Mouse (Mus musculus) lung, embryonic 15.5 days (tissue): ENCODE measurements around the gene Ccdc83. TPM values are rescaled to one million over a fixed set of nuclear protein-coding genes. Genes with fewer than 3 reads are reported as not detected.

Experiments
- ATAC-seq: fragments of 200-750 bp; cut with Nextera tagmentation; 2 replicates; pipeline ENCODE4 v1.8.0; 2017; ENCODE audit warnings: moderate number of reproducible peaks, borderline replicate concordance; ENCODE audit not compliant: low FRiP score, low TSS enrichment; ENCODE audit errors: extremely low read depth
- H3K27ac ChIP-seq: fragments of 300-500 bp; sonication (generic); 2 replicates; pipeline ENCODE4 v1.5.1; 2015; ENCODE audit warnings: moderate library complexity, mild to moderate bottlenecking, inconsistent platforms
- H3K27me3 ChIP-seq: fragments of 300-500 bp; sonication (generic); 2 replicates; pipeline ENCODE4 v1.6.1; 2015; ENCODE audit warnings: inconsistent platforms
- H3K36me3 ChIP-seq: fragments of 300-500 bp; sonication (generic); 2 replicates; pipeline ENCODE4 v1.6.1; 2015; ENCODE audit warnings: inconsistent platforms
- H3K4me1 ChIP-seq: fragments of 300-500 bp; sonication (generic); 2 replicates; pipeline ENCODE4 v1.6.1; 2015; ENCODE audit warnings: inconsistent platforms
- H3K4me2 ChIP-seq: fragments of 300-500 bp; sonication (generic); 2 replicates; pipeline ENCODE4 v1.6.1; 2015; ENCODE audit warnings: inconsistent platforms, mild to moderate bottlenecking, moderate library complexity
- H3K4me3 ChIP-seq: fragments of 300-500 bp; sonication (generic); 2 replicates; pipeline ENCODE4 v1.5.1; 2015; ENCODE audit warnings: mild to moderate bottlenecking, inconsistent platforms
- H3K9ac ChIP-seq: fragments of 300-500 bp; sonication (generic); 2 replicates; pipeline ENCODE4 v1.6.1; 2015; ENCODE audit warnings: inconsistent platforms
- H3K9me3 ChIP-seq: fragments of 300-500 bp; sonication (generic); 2 replicates; pipeline ENCODE4 v1.6.1; 2016; ENCODE audit warnings: inconsistent platforms
- WGBS: fragments of 180-500 bp; shearing (Covaris S2); methylation state at CpG from one replicate; pipeline ENCODE4 v1.1.7; 2015; 5-methylcytosine and 5-hydroxymethylcytosine counted together
- polyA plus RNA-seq: library from polyadenylated mRNA; unstranded; fragments of >200 nt; fragmentation: Nextera tagmentation; extraction: Ambion mirVana; gene quantifications from 2 replicates; pipeline ENCODE4 v1.2.1, GENCODE M21; 2015

Gene Ccdc83
- polyA plus RNA-seq, 1 experiment from 2014 or later = not detected

DNA sequence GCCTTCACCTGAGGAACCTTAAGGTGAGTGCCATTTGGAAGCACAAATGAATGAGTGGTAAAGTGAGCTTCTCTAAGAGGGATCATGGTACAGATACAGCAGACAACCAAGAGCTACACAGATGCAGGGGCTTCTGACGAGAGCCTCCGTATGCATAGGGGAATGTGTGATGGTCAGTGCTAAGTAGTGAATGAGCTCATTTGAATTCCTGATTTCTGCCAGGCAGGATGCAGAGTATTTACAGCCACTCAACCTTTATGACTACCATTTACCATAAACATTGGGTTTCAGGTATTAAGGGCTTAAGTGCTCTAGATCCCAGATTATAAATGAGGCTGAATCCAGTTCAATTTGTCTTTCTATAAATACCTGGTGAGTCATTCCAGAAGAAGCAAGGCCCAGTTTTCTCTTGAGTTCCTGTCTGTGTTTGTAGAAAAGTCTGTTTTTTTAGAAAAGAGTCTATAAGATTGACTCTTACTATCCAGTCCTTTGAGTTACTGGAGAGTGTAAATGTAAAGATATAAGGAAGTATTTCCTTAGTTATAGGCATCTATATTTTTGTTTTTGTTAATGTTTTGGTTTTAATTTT is 63.6 kb downstream of the Ccdc83 start:
- Histone ChIP-seq H3K9ac (no peak overlapping the region), H3K27ac (no peak overlapping the region), H3K4me3 (no peak overlapping the region), H3K27me3 (no peaks in the 10 kb centered on the region), H3K36me3 (peaks cover 33% of the 10 kb centered on the region), H3K4me2 (no peak overlapping the region), H3K9me3 (no peaks in the 10 kb centered on the region), H3K4me1 (no peaks in the 10 kb centered on the region)
- WGBS = 96% methylated on average over 2 of the region's 2 CpGs
- ATAC-seq = no peak

DNA sequence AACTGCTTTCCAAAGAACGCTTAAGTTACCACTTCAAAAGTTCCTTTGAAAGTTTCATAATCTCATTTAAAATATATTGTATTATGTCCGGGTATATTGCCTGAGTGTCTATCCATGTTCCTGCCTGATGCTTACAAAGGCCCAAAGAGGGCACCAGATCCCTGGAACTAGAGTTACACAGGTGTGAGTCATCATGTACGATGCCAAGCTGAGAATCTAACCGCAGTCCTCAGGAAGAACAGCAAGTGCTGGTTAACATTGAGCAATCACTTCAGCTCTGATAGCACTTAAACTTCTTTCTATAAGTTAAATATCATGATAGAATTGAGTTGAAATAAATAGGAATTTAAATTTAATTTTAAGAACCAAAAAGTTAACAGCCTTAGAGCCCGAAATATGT is 65.3 kb downstream of the Ccdc83 start:
- Histone ChIP-seq H3K4me1 (no peaks in the 10 kb centered on the region), H3K4me2 (no peak overlapping the region), H3K27me3 (no peaks in the 10 kb centered on the region), H3K9ac (no peak overlapping the region), H3K27ac (no peak overlapping the region), H3K4me3 (no peak overlapping the region), H3K36me3 (peaks cover 33% of the 10 kb centered on the region), H3K9me3 (no peaks in the 10 kb centered on the region)
- ATAC-seq = no peak
- WGBS = 88% methylated on average over 5 of the region's 5 CpGs

DNA sequence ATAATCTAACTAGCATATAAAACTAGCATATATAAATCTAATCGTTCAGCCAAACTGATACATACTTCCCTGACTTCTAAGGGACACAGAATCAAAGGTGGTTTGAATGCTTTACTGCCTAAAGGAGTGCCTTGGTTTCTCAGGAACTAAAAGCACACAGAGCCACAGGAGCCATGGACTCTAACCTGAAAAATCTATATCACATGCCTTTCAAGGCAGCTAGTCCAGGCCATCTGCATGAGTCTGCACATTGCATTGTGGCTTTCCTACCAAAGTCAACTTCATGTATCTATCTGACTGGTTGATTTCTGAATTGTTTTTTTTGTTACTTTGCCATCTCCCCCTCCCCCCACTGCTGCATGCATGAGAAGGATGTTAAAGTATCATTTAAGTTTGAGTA is 84.9 kb downstream of the Ccdc83 start:
- no peak for ATAC-seq
- H3K4me2 ChIP-seq = no peak overlapping the region
- no peak overlapping the region for H3K27ac ChIP-seq
- H3K36me3 ChIP-seq = peaks cover 35% of the 10 kb centered on the region
- H3K4me3 ChIP-seq = no peak overlapping the region
- WGBS = 86% methylated on average over 1 of the region's 1 CpGs
- no peaks in the 10 kb centered on the region for H3K4me1 ChIP-seq
- H3K9ac ChIP-seq = no peak overlapping the region
- H3K9me3 ChIP-seq = no peaks in the 10 kb centered on the region
- no peaks in the 10 kb centered on the region for H3K27me3 ChIP-seq

DNA sequence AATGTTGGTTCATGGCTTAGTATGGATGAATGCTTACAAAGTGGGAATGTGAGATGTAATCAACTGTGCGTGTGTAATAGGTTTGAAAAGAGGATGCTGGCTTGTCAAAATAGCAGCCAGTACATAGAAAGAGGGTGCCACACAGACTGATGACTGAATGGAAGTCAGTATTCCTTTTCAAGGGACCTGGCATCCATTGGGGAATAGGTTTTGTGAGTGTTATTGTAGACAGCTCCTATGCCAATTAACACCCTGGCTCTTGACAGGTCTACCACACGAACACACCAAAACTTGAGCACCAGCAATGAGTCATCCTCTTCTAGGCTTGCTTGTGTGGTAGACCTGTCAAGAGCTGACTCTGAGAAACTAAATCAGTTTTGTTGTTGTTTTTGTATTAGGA is 90.0 kb downstream of the Ccdc83 start:
- ATAC-seq = no peak
- Histone ChIP-seq H3K27ac (no peak overlapping the region), H3K9ac (no peak overlapping the region), H3K4me1 (no peaks in the 10 kb centered on the region), H3K4me3 (no peak overlapping the region), H3K27me3 (no peaks in the 10 kb centered on the region), H3K9me3 (no peaks in the 10 kb centered on the region), H3K36me3 (peaks cover 42% of the 10 kb centered on the region), H3K4me2 (no peak overlapping the region)
- 78% methylated on average over 2 of the region's 2 CpGs for WGBS

Other genes starting within 250 kb of the Ccdc83 start
- gene Picalm, start 135.6 kb downstream of the Ccdc83 start, polyA plus RNA-seq = 40.8 and 43.2 TPM in 2 replicates
- gene Sytl2, start 36.5 kb upstream of the Ccdc83 start, polyA plus RNA-seq = 4.1 and 4.2 TPM in 2 replicates
- gene Ccdc89, start 160.8 kb upstream of the Ccdc83 start, polyA plus RNA-seq = 1.6 TPM in 2 replicates
- gene Crebzf, start 177.0 kb upstream of the Ccdc83 start, polyA plus RNA-seq = 32.2 and 33.3 TPM in 2 replicates
- 95.0 and 99.1 TPM in 2 replicates for gene Tmem126a, start 191.5 kb upstream of the Ccdc83 start, polyA plus RNA-seq
- 32.7 and 34.8 TPM in 2 replicates for gene Tmem126b, start 210.2 kb upstream of the Ccdc83 start, polyA plus RNA-seq
- gene Dlg2, start 210.9 kb upstream of the Ccdc83 start, polyA plus RNA-seq = 1.2 and 2.3 TPM in 2 replicates